Mouse (Mus musculus) C2C12 (cell line): ENCODE measurements around the gene Tgm3. TPM values are rescaled to one million over a fixed set of nuclear protein-coding genes. Genes with fewer than 3 reads are reported as not detected.

Experiments used
- H3K27me3 ChIP-seq: one replicate; pipeline ENCODE4 v1.6.1; 2011; ENCODE audit not compliant: control insufficient read depth, insufficient read depth, insufficient read length
- H3K36me3 ChIP-seq: one replicate; pipeline ENCODE4 v1.6.1; 2011; ENCODE audit not compliant: control insufficient read depth, insufficient read depth
- H3K4me3 ChIP-seq: one replicate; pipeline ENCODE4 v1.5.1; 2011; ENCODE audit warnings: mild to moderate bottlenecking, control low read depth; ENCODE audit not compliant: poor library complexity, insufficient read depth, severe bottlenecking
- H3K79me2 ChIP-seq: one replicate; pipeline ENCODE4 v1.6.1; 2011; ENCODE audit not compliant: control insufficient read depth, insufficient read depth
- H3K79me3 ChIP-seq: one replicate; pipeline ENCODE4 v1.6.1; 2011; ENCODE audit warnings: low read depth, control low read depth
- H3ac ChIP-seq: one replicate; pipeline ENCODE3; 2011; ENCODE audit warnings: low read depth; ENCODE audit not compliant: control insufficient read depth, insufficient read length
- FOSL1 ChIP-seq: IDR thresholded peaks from one replicate; pipeline ENCODE4 v1.8.0; 2011; ENCODE audit warnings: mild to moderate bottlenecking, low read length; ENCODE audit not compliant: poor library complexity, insufficient read depth, severe bottlenecking
- MAX ChIP-seq: IDR thresholded peaks from one replicate; pipeline ENCODE4 v1.6.1; 2011; ENCODE audit warnings: mild to moderate bottlenecking, control low read depth
- MYOD1 ChIP-seq: IDR thresholded peaks from one replicate; pipeline ENCODE4 v1.6.1; 2011; ENCODE audit warnings: low read depth; ENCODE audit not compliant: control insufficient read depth, insufficient read length
- USF1 ChIP-seq: IDR thresholded peaks from one replicate; pipeline ENCODE4 v1.6.1; 2011; ENCODE audit warnings: low read depth, mild to moderate bottlenecking, control low read depth, moderate library complexity
- microRNA-seq: library from miRNA; unstranded; fragments of <30 nt; microRNA quantifications from one replicate; pipeline ENCODE4, GENCODE M21; 2019; ENCODE audit warnings: borderline microRNAs expressed
- polyA plus RNA-seq: library from polyadenylated mRNA; unstranded; fragments of >200 nt; fragmentation: generic; extraction: Trizol; gene quantifications from one replicate; pipeline ENCODE4 v1.2.1, GENCODE M21; 2012; ENCODE audit warnings: missing spikeins

Gene Tgm3
- polyA plus RNA-seq, 1 experiment, result not detected

DNA sequence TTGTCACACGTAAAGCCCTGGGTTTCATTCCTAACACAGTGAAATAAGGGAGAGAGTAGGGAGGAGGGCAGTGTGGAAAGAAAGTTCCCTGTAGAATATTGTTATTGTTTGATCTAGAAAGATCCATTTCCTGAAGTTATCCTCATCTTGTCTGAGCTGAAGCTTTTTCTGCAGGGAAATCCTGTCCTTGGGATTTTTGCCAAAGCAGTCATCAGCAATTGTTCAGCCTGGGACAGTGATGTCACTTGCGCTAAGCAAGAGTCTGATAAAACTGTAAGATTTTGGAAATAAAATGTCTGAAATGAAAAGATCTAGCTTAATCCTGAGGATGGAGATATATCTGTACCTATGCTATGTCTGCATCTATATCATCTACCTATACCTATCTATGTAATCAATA, 58.2 kb downstream of the Tgm3 start:
- no peaks in the 10 kb centered on the region for H3K36me3 ChIP-seq
- H3K27me3 ChIP-seq, result no peaks in the 10 kb centered on the region
- H3ac ChIP-seq, result no peak overlapping the region
- no peaks in the 10 kb centered on the region for H3K79me3 ChIP-seq
- TF ChIP-seq MYOD1, result no peak
- TF ChIP-seq USF1, result no peak
- TF ChIP-seq MAX, result no peak
- TF ChIP-seq FOSL1, result no peak
- no peak overlapping the region for H3K4me3 ChIP-seq
- no peaks in the 10 kb centered on the region for H3K79me2 ChIP-seq

Small RNA genes lying within 50 kb of the gene (microRNA-seq; reads per million reads assigned to microRNA genes)
- not detected for gene Mir6339

Other genes starting within 250 kb of the Tgm3 start
- gene Stk35, start 211.8 kb upstream of the Tgm3 start, polyA plus RNA-seq, result 12.9 TPM
- not detected for gene Tgm6, start 100.1 kb downstream of the Tgm3 start, polyA plus RNA-seq
- 585 TPM for gene Snrpb, start 167.1 kb downstream of the Tgm3 start, polyA plus RNA-seq
- not detected for gene Tmc2, start 182.8 kb downstream of the Tgm3 start, polyA plus RNA-seq